Mouse (Mus musculus): ENCODE measurements around the gene Uqcr11. TPM values are rescaled to one million over a fixed set of nuclear protein-coding genes. Genes with fewer than 3 reads are reported as not detected.
A peak's percentile ranks its signal among the peaks of the same experiment; 100 is the strongest.

The Uqcr11 gene
- total RNA-seq, 2 experiments from 2014 or later: 520 to 551 TPM

DNA sequence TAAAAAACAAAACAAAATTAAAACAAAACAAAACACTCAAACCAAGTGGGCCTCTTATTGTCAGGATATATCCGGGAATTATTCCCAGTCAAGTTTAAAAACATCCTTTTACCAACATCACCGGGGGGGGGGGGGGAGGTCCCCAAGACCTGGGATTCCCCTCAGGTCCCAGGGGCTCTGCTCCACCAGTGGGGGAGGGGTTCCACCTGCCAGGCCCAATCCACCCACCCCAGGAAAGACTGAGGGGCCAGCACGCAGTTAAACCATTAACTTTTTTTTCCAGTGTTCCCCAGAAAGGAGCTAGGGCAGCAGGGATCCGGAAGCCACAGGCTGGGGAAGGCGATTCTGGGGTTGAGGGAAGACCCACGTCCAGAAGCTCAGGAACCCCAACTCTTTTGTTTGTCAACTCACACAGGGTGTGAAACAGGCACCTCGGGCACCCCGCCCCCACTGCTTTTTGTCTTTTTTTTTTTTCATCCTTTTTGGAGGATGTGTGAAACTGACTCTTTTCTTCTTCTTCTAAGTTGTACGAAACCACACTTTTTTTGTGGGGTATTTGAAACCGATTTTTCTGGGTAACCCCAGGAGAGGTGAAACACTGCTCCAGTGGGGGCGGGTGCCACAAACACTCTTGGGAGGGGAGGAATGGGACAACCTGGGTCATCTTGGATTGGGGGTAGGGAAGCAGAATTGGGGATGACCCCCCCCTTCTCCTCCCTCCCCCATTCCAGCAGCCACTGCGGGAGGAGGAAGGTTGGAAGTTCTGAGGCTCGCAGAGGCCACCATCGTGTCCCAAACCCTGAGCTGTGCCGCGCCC, 25.1 kb upstream of the Uqcr11 start:
- no peak for DNase-seq (ENCODE audit: extremely low spot score in 1 of 2, low spot score in 1 of 2)

DNA sequence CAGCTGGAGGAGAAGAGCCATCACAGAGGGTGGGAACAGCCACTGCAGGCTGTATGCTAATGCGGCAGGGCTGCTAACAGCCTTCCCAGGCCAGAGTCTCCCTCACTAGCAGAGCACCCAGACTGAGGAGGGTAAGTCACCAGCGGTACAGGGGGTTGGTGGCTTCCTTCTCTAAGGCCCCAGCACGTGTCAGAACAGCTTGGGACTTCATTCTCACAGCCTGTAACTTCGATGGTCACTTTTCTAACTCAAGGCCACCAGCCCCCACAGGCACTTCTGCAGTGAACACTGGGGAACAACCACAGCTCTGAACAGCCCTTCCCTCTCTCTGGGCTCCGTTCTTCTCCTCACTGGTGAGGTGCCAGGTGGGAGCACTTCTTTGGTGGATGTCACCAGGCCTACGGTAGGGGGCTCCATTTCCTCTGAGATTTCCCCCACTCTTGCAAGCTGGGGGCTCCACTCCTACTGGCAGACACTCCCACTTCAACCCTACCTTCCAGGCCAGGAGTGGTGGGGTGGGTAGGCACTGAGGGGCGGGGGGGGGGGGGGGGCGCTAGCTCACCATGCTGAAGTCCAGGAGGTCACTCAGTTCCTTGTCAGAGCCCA, 23.8 kb upstream of the Uqcr11 start:
- no peak for DNase-seq (ENCODE audit: extremely low spot score in 1 of 2, low spot score in 1 of 2)

- no peak for DNase-seq (ENCODE audit: extremely low spot score in 1 of 2, low spot score in 1 of 2)
These were observed 23.2 kb upstream of the Uqcr11 start for GRCm38 (mm10) chr10:80429800-80430199.

GRCm38 (mm10) chr10:80425041-80425440, 18.4 kb upstream of the Uqcr11 start:
- DNase-seq (ENCODE audit: extremely low spot score in 1 of 2, low spot score in 1 of 2): no peak

DNA sequence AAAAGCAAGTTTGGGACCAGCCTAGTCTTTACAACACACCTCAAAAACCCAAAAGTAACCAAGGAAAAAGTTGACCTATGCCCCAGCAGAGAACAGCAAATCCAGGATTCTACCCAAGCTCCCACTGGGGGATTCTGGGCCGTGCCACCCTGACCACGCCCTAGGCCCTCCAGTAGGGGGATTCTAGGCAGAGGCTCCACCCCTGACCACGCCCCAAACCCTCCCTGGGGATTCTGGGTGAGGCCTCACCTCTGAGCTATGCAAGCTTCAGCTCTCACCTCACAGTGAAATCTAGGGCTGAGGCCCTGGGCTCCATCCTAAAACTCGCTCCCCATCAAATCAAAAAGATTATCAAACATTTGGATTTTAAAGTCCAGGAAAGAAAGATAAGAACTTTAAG, 16.9 kb upstream of the Uqcr11 start:
- no peak for DNase-seq (ENCODE audit: extremely low spot score in 1 of 2, low spot score in 1 of 2)

DNA sequence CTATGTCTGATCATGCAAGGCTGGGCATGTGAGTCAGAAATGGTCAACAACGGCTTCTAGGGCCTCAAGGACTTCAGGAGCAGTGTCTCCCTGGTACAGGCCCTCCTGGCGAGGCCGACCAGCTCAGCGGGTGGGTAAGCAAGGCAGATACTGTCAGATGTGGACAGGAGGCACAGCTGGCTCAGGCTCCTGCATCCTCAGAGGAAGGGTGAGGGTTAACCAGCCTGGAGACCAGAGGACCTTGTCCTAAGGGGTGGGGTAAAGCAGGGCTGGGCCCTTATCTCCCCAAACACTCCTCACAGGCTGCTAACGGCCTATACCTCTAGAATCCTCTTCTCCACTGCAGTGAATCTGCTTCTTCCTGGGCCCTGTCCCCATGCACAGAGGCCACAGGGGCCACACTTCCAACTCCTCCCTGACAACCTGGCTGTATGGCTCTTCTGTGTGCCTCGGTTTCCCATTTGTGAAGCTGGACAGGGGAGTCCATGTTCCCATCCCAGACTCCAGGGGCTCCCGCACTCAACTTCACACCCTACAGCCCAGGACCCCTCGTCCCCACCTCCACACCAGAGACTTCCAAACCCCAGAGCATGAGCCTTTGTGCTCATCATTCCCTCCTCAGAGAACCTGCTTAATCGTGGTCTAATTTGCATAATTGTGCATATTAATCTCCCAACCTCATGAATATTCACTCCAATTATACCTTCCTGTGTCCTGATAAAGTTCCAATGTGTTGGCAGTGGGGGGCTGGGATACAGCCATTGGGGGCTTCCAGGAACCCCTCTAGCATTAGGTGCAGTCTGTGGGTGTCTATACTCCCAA, 15.2 kb upstream of the Uqcr11 start:
- no peak for DNase-seq (ENCODE audit: extremely low spot score in 1 of 2, low spot score in 1 of 2)

DNA sequence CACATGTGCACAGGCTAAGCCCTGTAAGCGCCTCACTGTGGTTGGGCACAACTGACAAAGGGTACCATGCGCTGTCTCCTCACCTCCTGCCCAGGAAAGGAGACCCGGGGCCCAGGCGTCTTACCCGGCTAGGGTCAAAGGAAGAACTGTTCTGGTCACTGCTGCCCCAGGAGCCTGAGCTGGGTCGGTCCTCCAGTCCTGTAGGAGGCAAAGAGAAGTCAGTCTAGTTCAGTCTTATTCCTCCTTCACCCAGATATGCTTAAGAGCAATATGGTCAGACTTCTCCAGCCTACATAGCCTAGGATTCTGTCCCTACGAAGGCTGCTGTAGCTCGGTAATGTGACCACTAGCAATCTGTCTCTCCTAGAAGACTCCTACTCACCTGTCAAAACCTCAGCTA, 14.6 kb upstream of the Uqcr11 start:
- DNase-seq (ENCODE audit: extremely low spot score in 1 of 2, low spot score in 1 of 2): no peak

GRCm38 (mm10) chr10:80420729-80421128, 14.1 kb upstream of the Uqcr11 start:
- no peak for DNase-seq (ENCODE audit: extremely low spot score in 1 of 2, low spot score in 1 of 2)

GRCm38 (mm10) chr10:80419419-80419818, 12.8 kb upstream of the Uqcr11 start:
- no peak for DNase-seq (ENCODE audit: extremely low spot score in 1 of 2, low spot score in 1 of 2)

DNA sequence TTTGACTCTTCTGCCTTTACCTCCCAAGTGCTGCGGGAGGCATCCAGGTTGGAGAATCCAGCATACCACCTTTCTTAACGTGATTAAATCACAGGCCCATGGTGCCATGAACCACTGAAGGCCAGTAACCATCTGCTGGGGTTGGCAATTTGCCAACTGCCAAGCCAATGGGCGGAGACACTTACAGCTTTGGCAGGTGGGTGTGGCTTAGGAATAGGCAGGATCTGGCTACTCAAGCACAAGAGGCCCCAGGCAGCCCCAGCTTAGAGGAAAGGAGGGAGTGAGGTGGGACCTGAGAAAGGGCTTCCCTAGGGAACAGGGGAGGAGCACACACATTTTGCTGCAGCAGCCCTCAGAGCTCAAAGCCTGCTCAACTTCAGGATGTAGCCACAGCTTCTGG, 11.7 kb upstream of the Uqcr11 start:
- no peak for DNase-seq (ENCODE audit: extremely low spot score in 1 of 2, low spot score in 1 of 2)

DNA sequence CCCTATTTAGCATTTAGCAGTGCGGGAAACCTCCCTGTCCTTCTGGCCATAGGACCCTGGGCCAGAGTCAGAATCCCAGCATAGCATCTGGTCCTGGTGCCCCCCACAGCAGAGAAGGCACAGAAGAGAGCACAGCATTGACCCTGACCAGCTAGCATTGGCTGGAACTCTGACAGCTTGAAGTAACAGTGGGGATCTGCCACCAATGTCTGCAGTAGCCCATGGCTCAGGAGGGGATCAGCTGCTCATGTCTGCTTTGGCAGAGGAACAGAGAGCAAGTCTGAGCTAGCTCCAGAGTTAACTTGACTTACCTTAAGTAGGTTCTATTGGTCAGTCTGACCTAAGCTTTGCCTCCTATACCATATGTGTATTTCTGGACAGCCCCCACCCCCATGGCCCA, 11.2 kb upstream of the Uqcr11 start:
- no peak for DNase-seq (ENCODE audit: extremely low spot score in 1 of 2, low spot score in 1 of 2)

GRCm38 (mm10) chr10:80417371-80417770, 10.7 kb upstream of the Uqcr11 start:
- no peak for DNase-seq (ENCODE audit: extremely low spot score in 1 of 2, low spot score in 1 of 2)

DNA sequence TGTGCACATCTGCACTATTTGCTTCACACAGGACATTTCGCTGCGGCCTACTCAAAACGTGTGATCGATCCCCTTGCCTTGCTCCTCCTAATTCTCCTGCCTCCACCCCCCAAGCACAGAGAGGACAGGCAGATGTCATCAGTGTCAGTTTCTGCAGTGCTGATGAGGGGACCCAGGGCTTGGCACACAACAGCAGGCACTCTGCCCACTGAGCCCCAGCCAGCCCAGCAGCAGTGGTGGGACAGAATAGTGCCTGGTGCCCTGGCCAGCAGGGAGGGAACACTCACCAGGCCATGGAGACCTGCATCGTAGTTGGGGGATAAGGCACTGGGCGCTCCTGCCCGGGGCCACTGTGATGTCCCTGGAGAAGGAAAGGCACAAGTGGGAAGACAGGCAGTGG, 8.9 kb upstream of the Uqcr11 start:
- no peak for DNase-seq (ENCODE audit: extremely low spot score in 1 of 2, low spot score in 1 of 2)

GRCm38 (mm10) chr10:80412656-80413541, 6.3 kb upstream of the Uqcr11 start:
- peak; percentile 45 to 71 for DNase-seq (ENCODE audit: extremely low spot score in 1 of 2, low spot score in 1 of 2)

GRCm38 (mm10) chr10:80407924-80408323, 1.3 kb upstream of the Uqcr11 start:
- no peak for DNase-seq (ENCODE audit: extremely low spot score in 1 of 2, low spot score in 1 of 2)

DNA sequence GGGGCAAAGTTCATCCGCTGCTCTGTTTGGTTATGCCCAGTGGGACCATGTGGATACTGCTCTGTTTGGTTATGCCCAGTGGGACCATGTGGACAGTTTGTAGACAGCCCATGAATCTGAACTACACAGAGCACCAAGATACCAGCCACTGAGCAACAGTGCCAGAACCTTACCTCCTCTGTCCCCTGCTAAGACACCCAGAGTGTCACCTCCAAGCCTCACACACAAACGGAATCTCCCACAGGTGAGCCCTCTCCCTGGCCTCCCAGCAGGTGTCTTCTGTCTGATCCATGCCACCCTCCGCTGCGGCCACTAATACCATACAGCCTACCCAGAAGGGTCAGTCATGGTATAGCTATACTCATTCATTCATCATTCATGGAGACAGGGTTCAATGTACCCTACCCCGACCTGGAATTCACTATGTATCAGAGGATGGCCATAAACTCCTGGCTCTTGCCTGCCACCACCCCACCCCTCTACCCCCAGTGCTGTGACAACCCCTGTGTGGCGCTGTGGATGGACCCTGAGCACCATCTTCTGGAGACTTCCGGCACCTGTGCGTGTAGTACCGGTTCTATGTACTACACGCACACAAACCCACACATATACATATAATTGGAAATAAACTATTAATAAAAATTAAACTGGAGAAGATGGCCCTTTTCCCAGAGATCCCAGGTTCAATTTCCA, 1.0 kb downstream of the Uqcr11 start:
- DNase-seq (ENCODE audit: extremely low spot score in 1 of 2, low spot score in 1 of 2): no peak

- no peak for DNase-seq (ENCODE audit: extremely low spot score in 1 of 2, low spot score in 1 of 2)
These were observed 3.5 kb downstream of the Uqcr11 start for GRCm38 (mm10) chr10:80403044-80403692.

GRCm38 (mm10) chr10:80400704-80401161, 5.9 kb downstream of the Uqcr11 start:
- no peak for DNase-seq (ENCODE audit: extremely low spot score in 1 of 2, low spot score in 1 of 2)
